Mouse (Mus musculus) cerebellum, postnatal 4 days (tissue): ENCODE results near the gene Myl3.
A peak's percentile ranks its signal among the peaks of the same experiment; 100 is the strongest.

Source experiments
- DNase-seq, 2 experiments: peaks; one replicate each; pipeline ENCODE4 v3.0.0; 2022; ENCODE audit warnings: low spot score in 2 of 2, mixed read lengths in 1 of 2

Gene Myl3

DNA sequence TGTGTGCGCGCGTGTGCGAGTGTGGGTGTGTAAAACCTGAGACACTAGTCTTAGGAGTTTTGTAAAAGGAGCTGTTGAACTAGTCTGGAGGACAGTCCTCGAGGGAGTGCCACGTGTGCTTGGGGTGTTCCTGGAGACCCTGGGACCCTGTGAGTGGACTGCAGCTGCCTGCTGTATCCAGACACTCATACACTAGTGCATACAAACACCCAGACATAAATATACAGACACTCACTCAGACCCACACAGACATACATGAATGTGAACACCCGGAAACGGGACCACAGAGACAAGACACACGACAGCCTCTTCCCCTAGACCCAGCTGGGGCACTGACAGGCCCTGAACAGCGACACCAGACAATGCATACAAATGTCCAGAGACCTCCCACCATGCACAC, 21.1 kb downstream of the Myl3 start:
- no peak for DNase-seq

- no peak for DNase-seq
Measured at GRCm38 (mm10) chr9:110763405-110763804, 21.7 kb downstream of the Myl3 start.

DNA sequence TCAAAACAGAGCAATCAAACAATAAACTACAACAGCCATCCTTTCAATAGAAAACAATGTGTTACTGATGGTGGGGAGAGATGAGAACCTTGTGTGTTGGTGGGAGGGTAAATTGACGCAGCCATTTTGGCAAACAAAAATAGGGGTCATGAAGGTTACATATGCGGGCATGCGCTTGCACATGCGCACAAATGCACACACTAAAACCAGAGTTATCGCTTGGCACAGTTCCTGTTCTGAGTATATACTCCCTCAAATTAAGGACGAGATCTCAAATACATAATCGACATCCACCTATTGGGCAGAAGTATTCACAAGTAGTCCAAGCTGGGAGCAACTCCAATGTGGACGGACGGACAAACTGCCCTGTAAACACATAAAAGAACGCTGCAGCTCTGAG, 30.7 kb downstream of the Myl3 start:
- no peak for DNase-seq

GRCm38 (mm10) chr9:110774403-110775268, 33.0 kb downstream of the Myl3 start:
- DNase-seq = no peak

DNA sequence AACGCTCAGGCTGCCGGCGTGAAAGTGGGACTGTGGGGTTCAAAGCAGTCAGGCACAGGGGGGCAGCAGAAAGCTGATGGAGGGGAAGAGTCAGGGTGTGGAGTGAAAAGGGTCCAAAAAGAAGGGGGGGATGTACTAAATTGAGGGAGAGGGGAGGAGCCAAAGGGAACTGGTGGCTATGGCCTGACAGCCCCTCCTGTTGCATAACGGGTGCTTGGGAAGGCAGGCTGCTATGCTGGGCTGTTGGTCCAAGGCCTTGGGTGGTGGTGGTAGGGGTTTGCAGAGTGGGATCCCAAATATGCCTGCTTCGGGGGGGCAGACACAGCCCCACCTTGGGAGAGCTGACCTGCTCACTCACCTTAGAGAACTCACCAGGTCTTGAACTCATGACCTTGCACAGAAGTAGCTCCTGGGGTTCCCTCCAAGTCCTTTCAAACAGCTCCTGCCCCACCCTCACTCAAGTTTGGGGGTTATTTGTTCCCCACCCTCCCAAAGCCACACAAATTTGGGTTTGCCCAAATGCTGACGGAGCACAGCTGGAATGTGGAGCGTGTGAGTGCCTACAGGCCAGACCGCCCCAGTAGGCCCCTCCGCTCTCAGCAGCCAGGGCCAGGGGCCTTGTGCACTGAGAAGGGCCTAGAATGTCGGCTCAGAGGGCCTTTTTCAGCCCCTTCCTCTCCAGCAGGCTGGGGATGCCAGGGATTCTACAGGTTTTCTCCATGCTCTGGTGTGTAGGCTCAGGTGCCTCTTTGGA, 33.8 kb downstream of the Myl3 start:
- no peak for DNase-seq

DNA sequence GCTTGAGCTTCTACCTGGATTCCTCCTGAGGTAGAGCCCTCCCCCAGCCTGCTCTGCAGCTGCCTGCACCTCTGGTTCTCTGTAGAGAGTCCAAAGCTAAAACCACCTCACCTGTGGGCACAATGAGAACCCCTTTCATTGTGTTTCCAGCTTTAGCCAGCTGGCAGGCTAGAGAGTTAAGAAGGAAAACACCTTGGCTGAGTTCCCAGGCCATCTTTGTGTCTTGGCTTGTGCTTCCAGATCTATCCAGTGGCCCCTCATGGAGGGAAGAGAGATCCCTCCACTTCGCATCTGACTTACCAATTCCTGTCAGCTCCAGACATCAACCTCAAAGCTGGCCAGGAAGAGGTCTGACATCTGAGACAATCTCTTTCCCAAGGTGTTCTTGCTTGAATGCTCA, 36.4 kb downstream of the Myl3 start:
- no peak for DNase-seq

GRCm38 (mm10) chr9:110778559-110778958, 36.9 kb downstream of the Myl3 start:
- DNase-seq = no peak

- DNase-seq = no peak
Measured at GRCm38 (mm10) chr9:110779242-110779913, 37.7 kb downstream of the Myl3 start.

DNA sequence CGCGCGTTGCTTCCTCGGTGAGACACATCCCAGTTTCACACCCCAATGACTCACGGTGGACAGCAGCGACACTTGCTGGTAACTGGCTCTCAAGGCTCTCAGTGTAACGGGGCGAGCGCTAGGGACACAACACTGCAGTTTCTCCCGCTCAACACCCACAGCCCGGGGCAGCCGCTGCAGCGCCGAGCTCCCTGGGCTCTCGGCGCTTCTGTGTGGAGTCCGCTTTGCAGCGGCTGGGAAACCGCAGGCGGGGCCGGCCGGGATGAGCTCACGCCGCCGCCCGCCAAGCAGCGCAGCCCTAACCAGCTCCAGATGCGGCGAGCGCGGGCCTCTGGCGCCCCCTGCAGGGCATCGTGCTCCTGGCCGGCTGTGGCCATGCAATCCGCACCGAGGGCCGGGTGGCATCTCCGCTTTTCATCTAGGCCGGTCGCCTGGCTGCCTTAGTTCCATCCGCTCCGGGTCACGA, 39.6 kb downstream of the Myl3 start:
- peak; percentile 96 to 99 for DNase-seq

DNA sequence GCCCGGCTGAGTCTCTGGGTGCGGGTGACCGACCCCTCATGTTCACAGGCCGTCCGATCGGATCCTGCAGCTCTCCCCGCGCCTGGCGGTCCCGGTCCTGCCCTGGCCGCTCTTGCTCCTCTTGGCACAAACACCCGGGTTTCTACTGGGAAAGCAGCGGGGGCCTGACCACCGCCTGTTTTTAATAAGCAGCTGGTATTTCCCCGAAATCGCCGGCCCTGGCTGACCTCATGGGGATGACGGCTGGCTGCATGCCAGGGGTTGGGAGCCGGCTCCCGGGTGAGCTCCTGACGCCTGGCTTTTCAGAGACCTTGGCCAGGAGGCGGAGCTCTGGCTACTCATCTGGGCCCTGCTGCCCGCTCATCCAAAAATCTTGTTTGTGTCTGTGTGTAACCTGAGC, 40.1 kb downstream of the Myl3 start:
- peak; percentile 75 to 91 for DNase-seq

DNA sequence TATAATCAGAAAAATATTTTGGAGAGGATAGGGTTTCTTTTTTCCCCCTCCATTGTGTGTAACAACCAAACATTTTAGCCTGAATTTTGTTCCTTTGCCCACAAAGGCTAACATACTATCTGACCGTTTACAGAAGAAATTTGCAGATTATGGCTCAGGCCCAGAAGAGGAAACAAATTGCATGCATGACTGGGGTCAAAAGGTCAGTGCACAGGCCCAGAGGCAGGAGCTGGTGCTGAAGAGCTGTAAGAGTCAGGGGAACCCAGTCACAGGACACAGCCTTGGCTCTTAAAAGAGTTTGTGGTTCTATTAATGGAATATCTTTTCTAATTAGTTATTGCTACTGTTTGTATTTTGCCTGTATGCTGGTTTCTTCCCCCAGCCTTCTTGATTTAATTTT, 42.0 kb downstream of the Myl3 start:
- DNase-seq = no peak

DNA sequence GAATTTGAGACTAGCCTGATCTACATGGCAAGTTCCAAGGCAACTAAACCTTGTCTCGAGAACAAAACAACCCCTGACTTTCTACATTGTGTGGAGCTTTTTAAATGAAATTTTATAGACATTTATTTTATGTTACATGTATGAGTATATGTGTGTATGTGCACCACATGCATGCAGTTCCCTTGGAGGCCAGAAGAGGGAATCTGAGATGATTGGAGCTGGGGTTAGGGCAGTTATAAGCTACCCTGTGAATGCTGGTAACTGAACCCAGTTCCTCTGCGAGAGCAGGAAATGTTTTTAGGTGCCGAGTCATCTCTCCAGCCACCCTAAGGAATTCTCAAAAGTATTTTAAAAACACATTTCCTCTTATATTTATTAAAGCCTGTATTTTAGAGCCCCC, 46.5 kb downstream of the Myl3 start:
- DNase-seq = no peak

- no peak for DNase-seq
Measured at GRCm38 (mm10) chr9:110790462-110790861, 48.8 kb downstream of the Myl3 start.

DNA sequence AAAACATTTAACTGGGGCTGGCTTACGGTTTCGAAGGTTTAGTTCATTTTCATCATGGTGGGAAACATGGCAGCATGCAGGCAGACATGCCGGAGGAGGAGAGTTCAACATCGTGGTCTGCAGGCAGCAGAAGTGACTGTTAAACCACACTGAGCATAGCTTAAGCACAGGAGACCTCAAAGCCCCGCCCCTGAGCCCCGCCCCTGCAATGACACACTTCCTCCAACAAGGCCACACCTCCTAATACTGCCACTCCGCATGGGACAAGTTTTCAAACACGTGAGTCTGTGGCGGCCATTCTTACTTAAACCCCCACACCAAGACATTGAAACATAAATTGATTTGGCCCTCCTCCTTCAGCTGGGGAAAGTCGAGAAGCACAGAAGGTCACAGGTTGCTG, 55.4 kb downstream of the Myl3 start:
- no peak for DNase-seq

- DNase-seq = no peak
Measured at GRCm38 (mm10) chr9:110797866-110798265, 56.2 kb downstream of the Myl3 start, which contains the start of gene Prss42. Gene Prss42, plus strand, starts transcription at chr9:110798166.

- no peak for DNase-seq
Measured at GRCm38 (mm10) chr9:110800834-110801479, 59.3 kb downstream of the Myl3 start.

DNA sequence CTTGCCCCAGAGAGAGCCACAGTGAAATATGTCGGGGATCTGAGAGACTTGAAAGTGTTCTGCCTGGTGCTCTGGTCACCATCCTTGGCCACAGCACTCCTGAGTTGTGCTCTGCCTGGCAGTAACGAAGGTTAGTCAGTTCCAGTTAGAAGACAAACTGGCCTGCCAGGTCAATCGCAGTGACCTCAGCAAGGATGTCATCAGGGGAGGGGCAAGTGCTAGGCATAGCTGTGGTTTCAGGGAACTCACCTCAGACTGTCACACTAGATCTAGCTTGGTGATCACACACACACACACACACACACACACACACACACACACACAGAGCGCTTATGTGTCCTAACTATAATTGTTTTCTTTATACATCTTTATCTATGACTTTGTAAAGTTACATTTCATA, 61.6 kb downstream of the Myl3 start:
- DNase-seq = no peak

DNA sequence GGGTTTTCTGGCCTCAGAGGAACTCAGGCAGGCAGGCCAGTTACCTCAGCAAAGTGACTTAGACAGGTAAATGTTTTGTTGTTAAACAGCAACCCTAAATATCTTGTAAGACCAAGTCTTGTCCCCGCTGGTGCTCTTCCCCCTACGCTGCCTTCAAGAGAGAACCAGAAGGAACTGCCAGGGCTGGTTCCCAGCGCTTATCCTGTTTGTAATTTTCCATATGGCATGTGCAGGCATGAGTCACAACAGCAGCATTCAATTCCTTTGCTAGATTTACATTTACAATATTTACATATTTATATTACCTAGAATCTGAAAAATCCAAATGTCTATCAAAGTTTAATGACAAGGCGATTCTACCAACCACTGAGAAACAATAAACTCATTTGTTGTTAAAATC, 68.4 kb downstream of the Myl3 start:
- DNase-seq = no peak

DNA sequence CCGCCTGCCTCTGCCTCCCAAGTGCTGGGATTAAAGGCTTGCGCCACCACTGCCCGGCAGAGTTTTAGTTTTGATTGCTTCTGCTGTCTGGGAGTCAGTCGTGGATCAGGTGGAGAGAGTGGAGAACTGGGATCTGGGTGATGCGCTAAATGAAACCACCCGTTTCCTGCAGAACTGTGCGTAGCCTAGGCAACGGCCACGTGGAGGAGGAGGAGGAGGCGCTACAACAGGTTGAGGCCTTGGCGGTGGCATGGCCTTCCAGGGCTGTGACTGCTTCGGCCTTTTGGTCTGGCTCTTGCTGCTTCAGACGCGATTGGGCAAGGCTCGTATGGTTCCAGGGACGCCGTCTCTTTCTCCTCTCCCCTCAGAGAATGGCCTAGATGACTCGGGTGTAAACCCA, 72.1 kb downstream of the Myl3 start, which contains the start of gene Prss44:
Gene Prss44, plus strand, starts transcription at position 206 of the 400 bp plus-strand sequence.
- DNase-seq = no peak
